Comparison of ENCODE assay signal across 27 mouse cellular contexts in genomic region chr16:34933173-34933572, GRCm38 (mm10).
A peak's percentile ranks its signal among the peaks of the same experiment; 100 is the strongest.
DNase-seq lines count a peak whose midpoint lies in the region; ATAC-seq lines count a peak whose summit lies in the region.
"Had no signal": no experiment of that assay in that cellular context is flagged by ENCODE, and none has a peak within 500 bp of the region (broad histone marks: within the 10 kb centered on the region; RNA-seq: fewer than 3 reads in every experiment).

No protein-coding gene starts in this region.

- no peaks in the 10 kb centered on the region for H3K9me3 ChIP-seq in intestine, embryonic 15.5 days
- H3K9me3 ChIP-seq in liver, embryonic 13.5 days (replicated peaks), result no peaks in the 10 kb centered on the region
- H3K9me3 ChIP-seq: forebrain, embryonic 15.5 days; heart, embryonic 13.5 days; hindbrain, embryonic 15.5 days; limb, embryonic 12.5 days; neural tube, embryonic 12.5 days had no signal

- intact Hi-C loops in left cerebral cortex, postnatal 36 days (cut with DNase I), result no loop called here

- H3K27me3 ChIP-seq in intestine, embryonic 15.5 days (replicated peaks), result no peaks in the 10 kb centered on the region
- H3K27me3 ChIP-seq in liver, embryonic 13.5 days, result no peaks in the 10 kb centered on the region
- H3K27me3 ChIP-seq: forebrain, embryonic 15.5 days; hindbrain, embryonic 15.5 days; neural tube, embryonic 12.5 days had no signal

- no peak overlapping the region for H3K4me3 ChIP-seq in intestine, embryonic 15.5 days (replicated peaks)
- no peak overlapping the region for H3K4me3 ChIP-seq in liver, embryonic 13.5 days (replicated peaks)
- H3K4me3 ChIP-seq: forebrain, embryonic 15.5 days; heart, adult 2 months; heart, embryonic 13.5 days; hindbrain, embryonic 15.5 days; limb, embryonic 12.5 days; myocyte; neural tube, embryonic 12.5 days had no signal

- H3K27ac ChIP-seq in intestine, embryonic 15.5 days, result peak overlapping the region; percentile 18; the same call in 1 of the 2 replicates
- H3K27ac ChIP-seq in liver, embryonic 13.5 days, result no peak overlapping the region
- H3K27ac ChIP-seq: forebrain, embryonic 15.5 days; heart, adult 2 months; heart, embryonic 13.5 days; hindbrain, embryonic 15.5 days; limb, embryonic 12.5 days; neural tube, embryonic 12.5 days had no signal

- 0 out of 2 replicates have a peak, but pooled peaks cover 3% of the 10 kb centered on the region for H3K36me3 ChIP-seq in intestine, embryonic 15.5 days
- no peaks in the 10 kb centered on the region for H3K36me3 ChIP-seq in liver, embryonic 13.5 days
- H3K36me3 ChIP-seq: forebrain, embryonic 15.5 days; heart, embryonic 13.5 days; hindbrain, embryonic 15.5 days; limb, embryonic 12.5 days; neural tube, embryonic 12.5 days had no signal

- H3K4me2 ChIP-seq in intestine, embryonic 15.5 days (replicated peaks), result 0 out of 2 replicates have a peak overlapping the region, but pooled peaks have one; percentile 15
- H3K4me2 ChIP-seq in liver, embryonic 13.5 days, result no peak overlapping the region
- H3K4me2 ChIP-seq: forebrain, embryonic 15.5 days; heart, embryonic 13.5 days; hindbrain, embryonic 15.5 days; limb, embryonic 12.5 days; midbrain, embryonic 11.5 days; neural tube, embryonic 12.5 days had no signal

- ATAC-seq in intestine, embryonic 15.5 days, result peak; percentile 47
- ATAC-seq in liver, embryonic 13.5 days (ENCODE audit: low read depth), result peak; percentile 82
- 0 out of 2 replicates have a peak, but pooled peaks have one; percentile 34 for ATAC-seq in megakaryocyte-erythroid progenitor cell, adult 5-6 weeks (replicated peaks; ENCODE audit: low FRiP score, low TSS enrichment, poor library complexity, severe bottlenecking)
- ATAC-seq: CD4-positive, CD25-positive, alpha-beta regulatory T cell, adult 4 months; forebrain, embryonic 15.5 days; midbrain, embryonic 16.5 days had no signal

- peaks cover 71% of the 10 kb centered on the region for H3K4me1 ChIP-seq in intestine, embryonic 15.5 days (replicated peaks)
- peaks cover 61% of the 10 kb centered on the region for H3K4me1 ChIP-seq in liver, embryonic 13.5 days (replicated peaks)
- H3K4me1 ChIP-seq: forebrain, embryonic 15.5 days; hindbrain, embryonic 15.5 days had no signal

- no peak overlapping the region for H3K9ac ChIP-seq in intestine, embryonic 15.5 days
- no peak overlapping the region for H3K9ac ChIP-seq in liver, embryonic 13.5 days
- H3K9ac ChIP-seq: forebrain, embryonic 15.5 days; heart, embryonic 13.5 days; hindbrain, embryonic 15.5 days; limb, embryonic 12.5 days; neural tube, embryonic 12.5 days had no signal

- peak; percentile 19 for DNase-seq in c-Kit-positive CD71-positive TER-119-positive erythroid progenitor cells, embryonic 14.5 days (ENCODE audit: low spot score)
- peak; percentile 20 for DNase-seq in liver, embryonic 13.5 days
- no peak for DNase-seq in left cerebral cortex, postnatal 36 days (ENCODE audit: low spot score in 2 of 2)
- DNase-seq in lung, postnatal 25 days (ENCODE audit: low spot score), result no peak
- DNase-seq in ovary, adult 18-20 months (ENCODE audit: low spot score), result no peak
- DNase-seq: adrenal gland, postnatal 14 days; cerebellum, adult 2 months; cerebellum, postnatal 14 days; heart, adult 2 months; heart, postnatal 10 days; kidney, adult 11 months; kidney, postnatal 14 days; layer of hippocampus, adult 9-11 months; lung, adult 18-20 months; lung, postnatal 10 days; right cerebral cortex, postnatal 4 days had no signal

- WGBS in intestine, embryonic 15.5 days, result 42% methylated on average over 4 of the region's 4 CpGs
- 21% methylated on average over 4 of the region's 4 CpGs for WGBS in liver, embryonic 13.5 days (ENCODE audit: insufficient replicate concordance)

Comparison
In these comparisons a context has a peak if more than half of its experiments do, and no peak if none do; other contexts are left out.
1. DNase-seq: peak in c-Kit-positive CD71-positive TER-119-positive erythroid progenitor cells, embryonic 14.5 days (single experiment) and liver, embryonic 13.5 days (single experiment); none in left cerebral cortex, postnatal 36 days (0 of 2), lung, postnatal 25 days (single experiment) and ovary, adult 18-20 months (single experiment).
2. Peak in every context shown above with its lines, with median percentiles within 50 percentile points of each other: ATAC-seq.